Mouse (Mus musculus): ENCODE measurements around the gene Ppara.

GRCm38 (mm10) chr15:85772146-85772740, 37.5 kb downstream of the Ppara start:
- no peak for TF ChIP-seq POLR2A (IDR thresholded peaks at IDR 0.05; ENCODE audit: borderline replicate concordance, control insufficient read depth, low read depth, low read length)
- no peak for TF ChIP-seq CTCF (IDR thresholded peaks at IDR 0.05; ENCODE audit: control insufficient read depth, insufficient read depth, low read length)

All from bone marrow, adult 2 months (tissue).